Mouse (Mus musculus) mammary gland, adult 2 months (tissue): Measurements from ENCODE around the gene Prss45. TPM values are rescaled to one million over a fixed set of nuclear protein-coding genes. Genes with fewer than 3 reads are reported as not detected.

Experiments used
- polyA plus RNA-seq: library from polyadenylated mRNA; depleted of rRNA; stranded (reverse); fragments of >200 nt; gene quantifications from 2 replicates; pipeline ENCODE4 v1.2.3, GENCODE M21; 2012; ENCODE audit warnings: low replicate concordance; rRNA removed

Gene Prss45
- not detected in 2 replicates for polyA plus RNA-seq

GRCm38 (mm10) chr9:110834411-110834810 is at the start of gene Prss45:
TSS of gene Prss45 (plus strand) at chr9:110834588.

GRCm38 (mm10) chr9:110797866-110798265 is 36.5 kb upstream of the Prss45 start, which contains the start of gene Prss42:
TSS of gene Prss42 (plus strand) at chr9:110798166.

GRCm38 (mm10) chr9:110813789-110814188 is 20.6 kb upstream of the Prss45 start, which contains the start of gene Prss44:
TSS of gene Prss44 (plus strand) at chr9:110813994.

GRCm38 (mm10) chr9:110826390-110826789 is 8.0 kb upstream of the Prss45 start, which contains the start of gene Prss43:
TSS of gene Prss43 (plus strand) at chr9:110826690.

GRCm38 (mm10) chr9:110844206-110844605 is 9.8 kb downstream of the Prss45 start, which contains the start of gene Prss46:
TSS of gene Prss46 (plus strand) at chr9:110844506.

GRCm38 (mm10) chr9:110857781-110858472 is 23.5 kb downstream of the Prss45 start, which contains the start of gene Prss50:
TSS of gene Prss50 (plus strand) at chr9:110857967.

GRCm38 (mm10) chr9:110879191-110879920 is 45.0 kb downstream of the Prss45 start, which contains the start of gene Als2cl:
TSS of gene Als2cl (plus strand) at chr9:110879870.

GRCm38 (mm10) chr9:110879998-110880561 is 45.7 kb downstream of the Prss45 start, which contains the start of gene Tmie:
TSS of gene Tmie (minus strand) at chr9:110880113.

Other genes starting within 250 kb of the Prss45 start
- 11.2 and 11.4 TPM in 2 replicates for gene Nradd, start 210.1 kb upstream of the Prss45 start, polyA plus RNA-seq
- gene Nbeal2, start 180.4 kb upstream of the Prss45 start, polyA plus RNA-seq = 43.4 and 66.9 TPM in 2 replicates
- gene Ccdc12, start 178.1 kb upstream of the Prss45 start, polyA plus RNA-seq = 70.4 and 96.1 TPM in 2 replicates
- gene Myl3, start 92.7 kb upstream of the Prss45 start, polyA plus RNA-seq = 1.2 and 7.3 TPM in 2 replicates
- 93.3 and 128 TPM in 2 replicates for gene Pth1r, start 87.4 kb upstream of the Prss45 start, polyA plus RNA-seq
- gene Prss42, start 36.4 kb upstream of the Prss45 start, polyA plus RNA-seq = not detected in 2 replicates
- not detected in 2 replicates for gene Prss44, start 20.6 kb upstream of the Prss45 start, polyA plus RNA-seq
- gene Prss43, start 7.9 kb upstream of the Prss45 start, polyA plus RNA-seq = 0.04 TPM in 1 of 2 replicates, not detected in the other
- gene Prss46, start 9.9 kb downstream of the Prss45 start, polyA plus RNA-seq = not detected in 2 replicates
- 0.07 TPM in 1 of 2 replicates, not detected in the other for gene Prss50, start 23.4 kb downstream of the Prss45 start, polyA plus RNA-seq
- 63.3 and 112 TPM in 2 replicates for gene Als2cl, start 45.3 kb downstream of the Prss45 start, polyA plus RNA-seq
- gene Tmie, start 45.5 kb downstream of the Prss45 start, polyA plus RNA-seq = 5.6 and 7.9 TPM in 2 replicates
- not detected in 2 replicates for gene Fam240a, start 82.3 kb downstream of the Prss45 start, polyA plus RNA-seq
- 0.11 and 0.17 TPM in 2 replicates for gene Tdgf1, start 111.6 kb downstream of the Prss45 start, polyA plus RNA-seq
- 4.2 TPM in 1 of 2 replicates, not detected in the other for gene Lrrc2, start 117.0 kb downstream of the Prss45 start, polyA plus RNA-seq
- 5.4 and 9.1 TPM in 2 replicates for gene Rtp3, start 156.0 kb downstream of the Prss45 start, polyA plus RNA-seq
- gene Ltf, start 184.7 kb downstream of the Prss45 start, polyA plus RNA-seq = 41.0 and 80.0 TPM in 2 replicates
- 4.3 and 7.2 TPM in 2 replicates for gene Ccrl2, start 222.9 kb downstream of the Prss45 start, polyA plus RNA-seq